Mouse (Mus musculus) adrenal gland, adult 18-20 months (tissue): ENCODE measurements around the gene Slc41a2. TPM values are rescaled to one million over a fixed set of nuclear protein-coding genes. Genes with fewer than 3 reads are reported as not detected.

Experiments
- DNase-seq, 2 experiments: peaks; one replicate each; pipeline ENCODE4 v3.0.0; 2021 to 2022; ENCODE audit warnings: low spot score in 2 of 2
- total RNA-seq, 2 experiments: library from RNA; stranded (reverse); gene quantifications; 1 replicate in 1 of 2; 2 replicates in 1 of 2; pipeline ENCODE4 v1.2.3; 2021

Gene Slc41a2
- total RNA-seq, 2 experiments from 2014 or later: 8.3 to 9.6 TPM

GRCm38 (mm10) chr10:83320396-83320795, 17.3 kb downstream of the Slc41a2 start:
- DNase-seq: no peak

- DNase-seq: no peak
These were observed 24.6 kb downstream of the Slc41a2 start for GRCm38 (mm10) chr10:83313033-83313432.

- DNase-seq: no peak
These were observed 27.3 kb downstream of the Slc41a2 start for GRCm38 (mm10) chr10:83310356-83310755.

GRCm38 (mm10) chr10:83301687-83302086, 36.0 kb downstream of the Slc41a2 start:
- no peak for DNase-seq

- DNase-seq: no peak
These were observed 36.6 kb downstream of the Slc41a2 start for GRCm38 (mm10) chr10:83301054-83301453.

GRCm38 (mm10) chr10:83297017-83297416, 40.7 kb downstream of the Slc41a2 start:
- DNase-seq: no peak

- no peak for DNase-seq
These were observed 42.9 kb downstream of the Slc41a2 start for GRCm38 (mm10) chr10:83294746-83295145.

- no peak for DNase-seq
These were observed 44.3 kb downstream of the Slc41a2 start for GRCm38 (mm10) chr10:83293352-83293751.

GRCm38 (mm10) chr10:83291731-83292130, 46.0 kb downstream of the Slc41a2 start:
- no peak for DNase-seq

- no peak for DNase-seq
These were observed 49.9 kb downstream of the Slc41a2 start for GRCm38 (mm10) chr10:83287828-83288227.

GRCm38 (mm10) chr10:83286399-83286798, 51.3 kb downstream of the Slc41a2 start:
- DNase-seq: no peak

- DNase-seq: no peak
These were observed 51.9 kb downstream of the Slc41a2 start for GRCm38 (mm10) chr10:83285724-83286256.

GRCm38 (mm10) chr10:83284916-83285315, 52.8 kb downstream of the Slc41a2 start:
- no peak for DNase-seq

GRCm38 (mm10) chr10:83266731-83267130, 71.0 kb downstream of the Slc41a2 start:
- no peak for DNase-seq

- no peak for DNase-seq
These were observed 71.4 kb downstream of the Slc41a2 start for GRCm38 (mm10) chr10:83266241-83266640.

GRCm38 (mm10) chr10:83264680-83265079, 73.0 kb downstream of the Slc41a2 start:
- DNase-seq: no peak

GRCm38 (mm10) chr10:83264056-83264455, 73.6 kb downstream of the Slc41a2 start:
- no peak for DNase-seq

- DNase-seq: no peak
These were observed 76.4 kb downstream of the Slc41a2 start for GRCm38 (mm10) chr10:83261264-83261663.

- DNase-seq: no peak
These were observed 86.3 kb downstream of the Slc41a2 start for GRCm38 (mm10) chr10:83251377-83251776.

- no peak for DNase-seq
These were observed 89.6 kb downstream of the Slc41a2 start for GRCm38 (mm10) chr10:83248036-83248435.

- no peak for DNase-seq
These were observed 92.0 kb downstream of the Slc41a2 start for GRCm38 (mm10) chr10:83245720-83246119.

GRCm38 (mm10) chr10:83244131-83244530, 93.6 kb downstream of the Slc41a2 start:
- DNase-seq: no peak

GRCm38 (mm10) chr10:83242106-83242686, 95.5 kb downstream of the Slc41a2 start:
- DNase-seq: no peak
